Mouse (Mus musculus) cerebral cortex, adult 2 months (tissue): ENCODE data around the gene Dhcr24.

Experiments used
- WGBS: fragments of 180-500 bp; shearing (Covaris S2); methylation state at CpG from one replicate; pipeline ENCODE4 v1.1.7; 2018; 5-methylcytosine and 5-hydroxymethylcytosine counted together

The Dhcr24 gene

GRCm38 (mm10) chr4:106560213-106560845 lies 509 bp upstream of the Dhcr24 start:
- 5% methylated on average over 20 of the region's 20 CpGs for WGBS

- 9% methylated on average over 6 of the region's 6 CpGs for WGBS
Measured at GRCm38 (mm10) chr4:106562006-106562405, 1.2 kb downstream of the Dhcr24 start.

- whole genome bisulfite sequencing, result 31% methylated on average over 9 of the region's 9 CpGs
Measured at GRCm38 (mm10) chr4:106562837-106563790, 2.3 kb downstream of the Dhcr24 start.

- 66% methylated on average over 11 of the region's 11 CpGs for WGBS
Measured at GRCm38 (mm10) chr4:106564161-106564560, 3.3 kb downstream of the Dhcr24 start.

- 94% methylated on average over 4 of the region's 4 CpGs for WGBS
Measured at GRCm38 (mm10) chr4:106569680-106570079, 8.8 kb downstream of the Dhcr24 start.

GRCm38 (mm10) chr4:106571081-106571724 lies 10.4 kb downstream of the Dhcr24 start:
- 61% methylated on average over 11 of the region's 11 CpGs for WGBS

GRCm38 (mm10) chr4:106575022-106575421 lies 14.2 kb downstream of the Dhcr24 start:
- 57% methylated on average over 8 of the region's 8 CpGs for WGBS

GRCm38 (mm10) chr4:106577511-106577910 lies 16.7 kb downstream of the Dhcr24 start:
- WGBS, result 73% methylated on average over 7 of the region's 7 CpGs

- 54% methylated on average over 14 of the region's 14 CpGs for WGBS
Measured at GRCm38 (mm10) chr4:106581176-106581864, 20.5 kb downstream of the Dhcr24 start.

GRCm38 (mm10) chr4:106581865-106582204 lies 21.0 kb downstream of the Dhcr24 start:
- 67% methylated on average over 15 of the region's 15 CpGs for WGBS

- 82% methylated on average over 12 of the region's 12 CpGs for WGBS
Measured at GRCm38 (mm10) chr4:106582428-106583153, 21.8 kb downstream of the Dhcr24 start.

GRCm38 (mm10) chr4:106584665-106585064 lies 23.8 kb downstream of the Dhcr24 start:
- WGBS, result 54% methylated on average over 4 of the region's 4 CpGs

GRCm38 (mm10) chr4:106587075-106587474 lies 26.2 kb downstream of the Dhcr24 start:
- WGBS, result 85% methylated on average over 6 of the region's 6 CpGs

GRCm38 (mm10) chr4:106590142-106590541 lies 29.3 kb downstream of the Dhcr24 start:
- 68% methylated on average over 9 of the region's 9 CpGs for WGBS

- 83% methylated on average over 9 of the region's 9 CpGs for WGBS
Measured at GRCm38 (mm10) chr4:106590871-106591270, 30.0 kb downstream of the Dhcr24 start.

GRCm38 (mm10) chr4:106593636-106594035 lies 32.8 kb downstream of the Dhcr24 start:
- WGBS, result 67% methylated on average over 7 of the region's 7 CpGs

- 63% methylated on average over 3 of the region's 3 CpGs for WGBS
Measured at GRCm38 (mm10) chr4:106596200-106596599, 35.4 kb downstream of the Dhcr24 start.

- 55% methylated on average over 9 of the region's 9 CpGs for WGBS
Measured at GRCm38 (mm10) chr4:106597055-106597454, 36.2 kb downstream of the Dhcr24 start.

GRCm38 (mm10) chr4:106597741-106598140 lies 36.9 kb downstream of the Dhcr24 start:
- WGBS, result 56% methylated on average over 4 of the region's 4 CpGs

- WGBS, result 48% methylated on average over 1 of the region's 1 CpGs
Measured at GRCm38 (mm10) chr4:106599415-106599814, 38.6 kb downstream of the Dhcr24 start.

- WGBS, result 66% methylated on average over 4 of the region's 4 CpGs
Measured at GRCm38 (mm10) chr4:106600770-106601169, 39.9 kb downstream of the Dhcr24 start.
